Mouse (Mus musculus) left cerebral cortex, postnatal 10 days (tissue): ENCODE results near the gene Degs2. TPM values are rescaled to one million over a fixed set of nuclear protein-coding genes. Genes with fewer than 3 reads are reported as not detected.
A peak's percentile ranks its signal among the peaks of the same experiment; 100 is the strongest.

Experiments
- microRNA-seq: library from miRNA; unstranded; fragments of <30 nt; microRNA quantifications from one replicate; pipeline ENCODE4 v1.2.0, GENCODE M21; 2022
- total RNA-seq, 2 experiments: library from RNA; stranded (reverse); gene quantifications; 2 replicates each; pipeline ENCODE4 v1.2.3; 2021

Gene Degs2
- total RNA-seq, 2 experiments from 2014 or later, result 0.49 to 0.63 TPM

Small RNA genes within 50 kb of the gene (microRNA-seq; reads per million reads assigned to microRNA genes)
- gene Gm23872, result not detected
- gene Mir342, result 8,013 reads per million, percentile 95 among the genes with 10 or more reads in this experiment

Other genes starting within 250 kb of the Degs2 start
- 100 to 1,000 TPM; 407 to 409 TPM for gene Evl, start 147.6 kb downstream of the Degs2 start, total RNA-seq
- gene Yy1, start 90.7 kb upstream of the Degs2 start, total RNA-seq, result 10 to 100 TPM; 51.3 to 53.0 TPM
- 10 to 100 TPM; 13.2 to 14.4 TPM for gene Slc25a29, start 133.6 kb upstream of the Degs2 start, total RNA-seq
- 1 to 10 TPM; 8.4 to 9.3 TPM for gene Slc25a47, start 133.7 kb upstream of the Degs2 start, total RNA-seq
- gene Wdr25, start 191.3 kb upstream of the Degs2 start, total RNA-seq, result 1 to 10 TPM; 5.8 to 6.1 TPM
- 10 to 100 TPM; 90.4 to 92.5 TPM for gene Wars, start 191.9 kb upstream of the Degs2 start, total RNA-seq